Mouse (Mus musculus) cerebellum, postnatal 25 days (tissue): ENCODE measurements at regions not wholly inside any gene's neighbourhood (a gene's known extent, or its start where the extent isn't known, plus 50 kb on each side); places are given as distances from the start of the nearest gene placed in this dataset.

Experiments used
- DNase-seq, 2 experiments: peaks; one replicate each; pipeline ENCODE4 v3.0.0; 2021; ENCODE audit warnings: mixed read lengths in 2 of 2

- peak; percentile 61 to 85 for DNase-seq
Measured at GRCm38 (mm10) chr16:49278478-49278877, 221.2 kb downstream of the Myh15 start.

GRCm38 (mm10) chr16:49288096-49288714 lies 230.9 kb downstream of the Myh15 start:
- DNase-seq = peak in 1 of 2 experiments; percentile 25

GRCm38 (mm10) chr16:49289200-49290079 lies 232.2 kb downstream of the Myh15 start:
- DNase-seq = peak; percentile 58 to 81

- no peak for DNase-seq
Measured at GRCm38 (mm10) chr16:49303612-49304307, 246.5 kb downstream of the Myh15 start.

GRCm38 (mm10) chr16:49304354-49304753 lies 247.1 kb downstream of the Myh15 start:
- no peak for DNase-seq

- no peak for DNase-seq
Measured at GRCm38 (mm10) chr16:49317061-49317460, 259.8 kb downstream of the Myh15 start.

GRCm38 (mm10) chr16:49319047-49319678 lies 261.9 kb downstream of the Myh15 start:
- peak; percentile 7 to 15 for DNase-seq

GRCm38 (mm10) chr16:49319774-49320173 lies 262.5 kb downstream of the Myh15 start:
- no peak for DNase-seq

GRCm38 (mm10) chr16:49321951-49322350 lies 264.7 kb downstream of the Myh15 start:
- no peak for DNase-seq

- no peak for DNase-seq
Measured at GRCm38 (mm10) chr16:49330725-49331386, 273.6 kb downstream of the Myh15 start.

- DNase-seq = peak; percentile 13 to 28
Measured at GRCm38 (mm10) chr16:49332107-49332722, 274.9 kb downstream of the Myh15 start.

GRCm38 (mm10) chr16:49335916-49336315 lies 278.6 kb downstream of the Myh15 start:
- DNase-seq = peak; percentile 30 to 63

GRCm38 (mm10) chr16:49337948-49338347 lies 280.7 kb downstream of the Myh15 start:
- DNase-seq = no peak

- no peak for DNase-seq
Measured at GRCm38 (mm10) chr16:49358404-49358803, 301.1 kb downstream of the Myh15 start.

GRCm38 (mm10) chr16:49361731-49362130 lies 304.4 kb downstream of the Myh15 start:
- DNase-seq = no peak

GRCm38 (mm10) chr16:49369450-49369849 lies 312.2 kb downstream of the Myh15 start:
- DNase-seq = peak; percentile 4 to 5

- no peak for DNase-seq
Measured at GRCm38 (mm10) chr16:49375108-49375507, 317.8 kb downstream of the Myh15 start.

GRCm38 (mm10) chr16:49378917-49379473 lies 320.0 kb upstream of the Ift57 start:
- DNase-seq = no peak

- DNase-seq = no peak
Measured at GRCm38 (mm10) chr16:49388135-49388534, 310.9 kb upstream of the Ift57 start.

GRCm38 (mm10) chr16:49407956-49408795 lies 290.9 kb upstream of the Ift57 start:
- no peak for DNase-seq

GRCm38 (mm10) chr16:49409235-49409634 lies 289.8 kb upstream of the Ift57 start:
- DNase-seq = no peak
